Mouse (Mus musculus) lung, adult 18-20 months (tissue): ENCODE results near the gene Snrnp70.
"Not testable (repeated sequence)": the region's sequence is repeated elsewhere in the genome, so short reads cannot be mapped to it uniquely, and the experiment has no call there.

Experiments used
- DNase-seq, 2 experiments: peaks; one replicate each; pipeline ENCODE4 v3.0.0; 2022; ENCODE audit warnings: mixed read lengths in 2 of 2

Snrnp70 gene

GRCm38 (mm10) chr7:45367020-45367880, 28.3 kb downstream of the Snrnp70 start:
- peak; percentile 96 to 97 for DNase-seq

GRCm38 (mm10) chr7:45366652-45367019, 28.9 kb downstream of the Snrnp70 start, which contains the start of gene Ppfia3:
Gene Ppfia3, minus strand, starts transcription at chr7:45367019.
- no peak for DNase-seq

DNA sequence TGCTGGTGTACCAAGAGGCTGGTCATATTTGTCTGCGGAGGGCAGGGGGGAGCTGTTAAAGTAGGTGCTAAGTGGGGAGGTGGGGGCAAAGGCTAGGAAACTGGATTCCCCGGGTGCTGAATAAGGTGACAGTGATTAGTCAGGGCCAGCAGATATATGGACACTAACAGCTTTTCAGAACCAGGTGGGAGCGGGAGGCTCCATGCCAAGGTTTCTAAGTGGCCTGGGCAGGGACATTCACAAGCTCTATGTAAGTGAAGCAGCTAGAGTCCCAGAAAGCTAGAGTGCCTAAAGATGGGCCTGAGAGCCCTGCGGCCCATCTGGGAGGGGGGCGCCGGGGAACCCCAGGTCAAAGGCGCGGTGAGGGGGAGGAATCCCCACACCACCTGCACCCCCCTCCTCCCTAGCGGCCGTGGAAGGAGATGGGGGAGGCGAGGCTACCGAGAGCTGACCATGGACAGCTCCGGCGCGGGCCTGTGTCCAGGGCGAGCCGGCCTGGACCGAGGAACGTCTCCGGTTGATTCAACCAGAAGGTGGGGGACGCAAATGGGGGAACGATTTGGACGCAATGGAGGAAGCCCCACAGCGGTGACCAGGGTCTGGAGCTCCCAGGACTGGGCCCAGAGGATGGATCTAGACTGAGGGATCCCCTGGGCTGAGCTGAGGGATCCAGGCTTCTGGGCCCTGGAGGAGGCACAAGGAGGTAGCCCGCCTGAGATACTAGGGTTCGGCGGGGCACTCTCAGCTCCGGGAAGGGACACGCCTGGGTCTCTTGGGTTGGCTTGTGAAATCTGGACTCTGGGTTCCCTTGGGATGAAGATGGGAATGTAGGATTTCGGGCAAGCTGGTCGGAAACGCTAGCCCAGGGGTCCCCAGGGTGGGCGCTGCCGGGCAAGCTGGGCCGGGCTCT, 29.5 kb downstream of the Snrnp70 start:
- DNase-seq, result peak in 1 of 2 experiments; percentile 27

GRCm38 (mm10) chr7:45363983-45364382, 31.6 kb downstream of the Snrnp70 start:
- no peak for DNase-seq

DNA sequence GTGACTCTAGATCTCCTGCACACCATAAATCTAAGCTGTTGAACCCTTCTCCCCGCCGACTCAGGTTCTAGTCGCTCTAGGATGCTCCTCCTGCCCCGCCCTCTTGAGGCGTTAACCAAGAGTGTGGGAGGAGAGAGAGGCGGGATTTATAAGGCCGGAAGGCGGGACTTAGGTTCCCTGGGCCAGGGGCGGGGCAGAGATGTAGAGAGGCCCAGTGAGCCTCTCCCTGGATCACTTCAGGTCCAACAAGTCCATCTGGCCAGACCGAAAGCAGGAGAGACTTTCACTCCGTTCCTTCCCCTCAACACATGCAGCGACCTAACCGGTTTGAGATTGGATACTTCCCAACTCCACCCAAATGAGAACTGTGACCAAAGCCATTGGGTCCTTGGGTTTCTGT, 32.7 kb downstream of the Snrnp70 start:
- peak; percentile 73 to 82 for DNase-seq

DNA sequence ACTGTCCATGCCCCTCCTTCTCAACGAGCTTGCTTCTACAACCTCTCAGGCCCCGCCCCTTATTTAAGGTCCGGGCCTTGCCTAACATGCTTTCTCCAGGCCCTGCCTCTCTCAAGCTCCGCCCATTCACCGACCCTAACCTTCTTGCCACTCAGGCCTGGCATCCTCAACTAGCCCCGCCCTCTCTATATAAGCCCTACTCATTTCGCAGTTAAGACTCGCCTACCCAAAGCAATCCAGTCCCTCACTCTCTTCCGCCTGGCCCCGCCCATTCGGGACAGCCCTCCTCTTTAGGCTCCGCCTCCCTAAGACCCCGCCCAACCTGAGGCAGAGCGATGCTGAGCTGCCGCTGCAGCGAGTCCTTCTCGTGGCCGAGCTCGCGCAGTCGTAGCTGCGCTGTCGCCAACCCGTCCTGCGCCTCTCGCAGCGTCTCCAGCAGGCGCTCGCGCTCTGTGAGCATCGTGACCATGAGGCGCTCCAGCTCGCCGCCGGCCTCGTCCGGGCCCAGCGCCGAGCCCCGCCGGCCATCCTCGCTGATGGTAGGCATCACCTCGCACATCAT, 34.2 kb downstream of the Snrnp70 start:
- DNase-seq, result peak; percentile 85 to 87

DNA sequence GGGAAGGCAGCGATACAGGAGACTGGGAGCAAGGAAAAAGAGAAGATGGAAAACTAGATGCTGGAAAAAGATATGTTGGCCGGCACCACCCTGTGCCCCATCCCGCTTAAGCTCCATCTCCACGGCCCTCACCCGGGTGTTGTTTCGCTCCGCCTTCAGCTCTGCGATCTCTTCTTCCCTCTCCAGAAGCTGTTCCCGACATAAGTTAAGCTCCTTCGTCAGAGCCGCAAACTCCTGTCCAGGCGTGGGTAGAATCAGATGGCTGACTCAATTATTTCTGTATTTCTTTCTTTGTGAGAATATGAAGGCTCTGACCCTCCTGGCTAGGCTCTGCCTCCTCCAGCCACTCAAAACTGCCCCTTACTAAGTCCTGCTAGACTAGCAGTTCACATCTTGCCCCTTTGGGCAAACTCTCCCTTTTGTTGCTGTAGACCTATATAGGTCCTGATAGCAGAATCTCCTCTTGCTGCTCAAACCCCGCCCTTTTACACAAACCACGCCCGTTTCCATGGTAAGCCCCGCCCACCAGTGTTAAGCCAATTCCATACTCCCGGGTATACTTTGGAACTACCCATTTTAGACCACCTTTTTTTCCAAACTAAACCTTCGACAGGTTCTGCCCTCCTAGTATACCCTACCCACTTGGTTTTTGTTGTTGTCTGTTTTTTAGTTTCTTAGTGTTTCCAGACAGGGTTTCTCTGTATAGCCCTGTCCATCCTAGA, 35.0 kb downstream of the Snrnp70 start:
- no peak for DNase-seq

- not testable (repeated sequence) for DNase-seq
Measured at GRCm38 (mm10) chr7:45359081-45359480, 36.5 kb downstream of the Snrnp70 start.

DNA sequence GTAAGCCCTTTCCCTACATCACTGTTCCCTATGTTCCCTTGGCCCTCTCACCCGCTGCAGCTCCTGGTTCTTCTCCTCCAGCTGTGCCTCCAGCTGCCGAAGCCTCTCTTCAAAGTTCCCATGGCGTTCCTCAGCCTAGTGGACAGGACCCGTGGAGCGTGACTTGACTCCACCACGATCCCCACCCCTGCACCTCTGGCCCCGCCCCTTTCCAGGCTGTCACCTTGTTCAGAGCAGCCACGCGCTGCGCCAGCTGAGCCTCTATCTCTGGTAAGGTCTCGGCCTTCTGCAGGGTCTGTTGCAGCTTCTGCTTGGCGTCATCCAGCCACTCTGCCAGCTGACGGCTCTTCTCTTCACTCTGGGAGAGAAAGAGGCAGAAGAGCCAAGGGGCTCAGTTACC, 39.5 kb downstream of the Snrnp70 start:
- DNase-seq, result no peak

DNA sequence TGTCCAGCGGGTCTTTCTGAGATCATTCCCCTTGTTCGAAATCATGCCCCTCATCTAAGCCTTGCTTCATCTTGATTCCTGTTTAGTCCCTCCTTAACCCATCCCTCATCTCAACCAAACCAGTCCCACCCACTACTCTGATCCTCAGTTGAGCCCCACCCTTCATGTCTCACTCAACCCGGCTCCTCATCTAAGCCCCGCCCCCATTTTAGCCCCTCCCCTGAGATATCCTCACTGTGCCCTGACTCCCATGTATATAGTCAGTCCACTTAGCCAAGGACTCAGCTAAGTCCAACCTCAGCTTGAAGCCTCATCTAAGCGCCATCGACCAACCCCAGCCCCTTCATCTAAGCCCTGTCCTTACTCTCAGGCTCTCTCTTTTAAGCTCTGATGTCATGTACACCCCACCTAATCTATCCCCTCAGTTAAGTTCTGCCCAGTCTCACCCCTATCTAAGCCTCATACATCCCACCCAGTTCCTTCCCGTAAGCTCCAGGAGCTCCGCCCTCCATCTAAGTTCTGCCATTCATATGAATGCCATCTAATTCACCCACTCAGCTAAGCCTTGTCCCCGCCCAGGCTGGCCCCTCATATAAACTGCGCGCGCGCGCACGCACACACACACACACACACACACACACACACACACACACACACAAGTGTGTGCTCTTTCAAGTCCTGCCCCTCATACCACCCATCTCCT, 40.1 kb downstream of the Snrnp70 start:
- no peak for DNase-seq

DNA sequence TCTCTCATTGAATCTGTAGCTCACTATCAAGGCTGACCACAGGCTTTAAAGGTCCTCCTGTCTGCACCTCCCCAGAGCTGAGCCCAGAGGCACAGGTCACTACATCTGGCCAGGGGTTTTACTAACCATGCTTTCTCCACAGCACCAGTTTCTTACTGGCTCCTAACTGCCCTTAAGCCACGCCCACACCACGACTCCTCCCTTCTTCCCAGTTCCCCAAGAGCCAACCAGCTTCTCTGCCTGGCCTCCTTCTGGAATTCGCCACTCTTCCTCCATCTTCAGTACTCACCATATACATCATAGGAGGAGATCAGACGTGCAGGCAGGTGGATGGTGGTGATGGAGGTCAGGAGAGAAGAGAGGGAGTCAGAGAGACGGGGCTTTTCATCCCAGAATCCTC, 42.5 kb downstream of the Snrnp70 start:
- no peak for DNase-seq

DNA sequence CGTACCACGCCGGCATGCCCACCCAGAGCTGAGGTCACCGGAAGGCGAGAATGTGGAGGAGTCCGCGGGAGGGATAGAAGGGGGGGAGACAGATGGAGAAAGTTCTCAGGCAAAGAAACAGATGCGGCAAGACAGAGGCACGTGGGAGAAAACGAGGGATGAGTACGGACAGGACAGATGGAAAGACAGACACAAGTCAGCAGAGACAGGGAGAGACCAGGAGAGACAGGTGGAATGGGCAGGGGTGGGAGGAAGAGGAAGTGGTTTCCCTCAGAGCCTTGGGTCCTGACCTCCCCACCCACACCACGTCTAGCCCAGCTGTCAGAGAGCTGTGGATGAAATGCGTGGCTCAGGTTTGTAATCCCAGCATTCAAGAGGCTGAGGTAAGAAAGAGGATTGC, 48.6 kb downstream of the Snrnp70 start:
- DNase-seq, result no peak

DNA sequence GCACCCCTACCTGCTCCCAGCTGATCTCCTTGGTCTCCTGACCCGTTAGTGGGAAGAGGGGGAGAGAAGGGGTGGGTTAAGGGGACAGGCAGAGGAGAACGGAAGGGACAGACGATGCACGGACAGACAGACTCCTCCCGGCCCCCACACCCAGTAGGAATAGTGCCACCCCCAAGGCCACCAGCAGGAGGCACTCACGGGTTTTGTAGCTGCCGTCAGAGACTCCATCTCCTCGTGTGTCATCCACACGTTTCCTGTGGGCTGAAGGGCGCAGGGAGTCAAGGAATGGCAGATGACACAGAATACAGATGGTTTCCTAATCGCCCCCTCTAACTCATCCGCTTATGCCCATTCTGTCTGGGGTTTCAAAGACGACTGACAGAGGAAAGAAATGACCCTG, 52.0 kb downstream of the Snrnp70 start:
- no peak for DNase-seq

- DNase-seq, result no peak
Measured at GRCm38 (mm10) chr7:45342081-45342480, 53.5 kb downstream of the Snrnp70 start.

- DNase-seq, result peak; percentile 80 to 91
Measured at GRCm38 (mm10) chr7:45341303-45341702, 54.2 kb downstream of the Snrnp70 start.

- peak; percentile 76 to 79 for DNase-seq
Measured at GRCm38 (mm10) chr7:45340669-45341068, 54.9 kb downstream of the Snrnp70 start.

DNA sequence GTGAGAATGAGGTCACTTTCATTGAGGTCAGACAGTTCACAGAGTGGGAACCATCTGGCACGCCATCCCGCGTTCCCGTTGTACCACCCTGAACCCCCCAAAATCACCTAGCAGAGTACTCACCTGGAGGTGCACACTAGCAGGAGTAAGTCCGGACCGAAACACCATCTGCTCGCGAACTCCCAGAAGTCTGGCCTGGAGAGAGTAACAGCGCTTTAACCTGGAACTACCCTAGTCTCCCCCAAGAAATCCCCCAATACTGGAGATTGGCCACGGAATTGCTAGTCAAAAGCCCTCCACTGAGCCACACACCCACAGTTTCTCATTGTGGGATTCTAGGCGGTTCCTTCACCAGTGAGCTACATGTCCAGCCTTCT, 55.5 kb downstream of the Snrnp70 start:
- DNase-seq, result no peak

- peak; percentile 78 to 81 for DNase-seq
Measured at GRCm38 (mm10) chr7:45339410-45340065, 56.0 kb downstream of the Snrnp70 start.

DNA sequence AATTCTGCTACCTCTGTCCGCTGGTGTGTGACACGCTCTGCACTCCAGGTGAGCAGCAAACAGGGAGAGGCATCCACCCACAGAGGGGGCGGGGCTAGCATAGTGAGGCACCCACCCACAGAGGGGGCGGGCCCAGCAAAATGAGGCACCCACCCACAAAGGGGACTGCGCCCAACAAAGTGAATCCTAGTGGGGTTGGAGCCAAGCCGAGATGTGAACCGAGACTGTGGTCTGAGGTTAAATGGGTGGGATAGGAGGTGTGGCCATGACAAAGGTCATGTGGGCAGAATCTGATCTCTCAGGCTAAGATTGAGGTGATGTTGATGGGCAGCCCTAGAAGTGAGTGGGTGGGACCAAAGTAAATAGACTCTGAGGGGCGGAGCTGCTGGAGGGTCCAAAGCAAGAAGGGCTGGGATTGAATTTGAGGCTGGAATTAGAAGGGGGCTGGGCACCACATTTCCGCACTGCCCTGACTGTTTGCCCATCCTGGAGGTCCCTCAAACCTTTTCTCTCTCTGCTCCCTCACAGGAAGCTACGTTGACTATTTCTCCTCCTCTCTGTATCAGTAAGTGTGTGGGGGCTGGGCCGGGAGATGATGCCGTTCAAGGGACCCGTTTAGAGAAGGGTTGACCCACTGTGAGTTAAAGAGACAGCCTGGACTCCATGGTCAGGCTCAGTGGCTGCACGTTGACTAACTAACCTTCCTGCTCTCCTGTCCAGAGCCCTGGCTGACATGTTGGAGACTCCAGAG, 57.2 kb downstream of the Snrnp70 start:
- DNase-seq, result peak; percentile 73 to 77

GRCm38 (mm10) chr7:45337469-45337868, 58.1 kb downstream of the Snrnp70 start:
- DNase-seq, result no peak

GRCm38 (mm10) chr7:45336319-45336718, 59.2 kb downstream of the Snrnp70 start:
- DNase-seq, result no peak
